Mouse (Mus musculus) right cerebral cortex, postnatal 36 days (tissue): ENCODE data around the gene Cfhr1.

Source experiments
- DNase-seq, 2 experiments: peaks; one replicate each; pipeline ENCODE4 v3.0.0; 2022; ENCODE audit warnings: low spot score in 2 of 2, mixed read lengths in 1 of 2

Cfhr1 gene

DNA sequence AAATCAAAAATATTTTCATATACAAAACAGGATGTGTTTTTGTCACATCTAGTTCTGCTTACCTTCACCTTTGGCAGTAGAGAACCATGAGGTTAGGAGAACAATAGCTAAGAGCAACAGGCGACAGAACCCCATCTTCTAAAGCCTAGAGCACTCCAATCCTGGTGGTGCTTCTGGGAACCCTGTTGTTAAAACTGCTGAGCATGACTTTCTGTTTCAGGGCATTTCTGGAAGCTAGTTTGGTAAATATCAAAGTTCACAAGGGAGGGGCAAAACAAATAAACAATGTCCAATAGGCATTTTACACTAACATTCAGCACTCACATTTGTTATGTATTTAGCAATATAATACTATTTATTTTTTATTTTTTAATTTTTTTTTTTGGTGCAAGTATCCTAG is at the start of gene Cfhr1:
Gene Cfhr1, minus strand, starts transcription at position 249 of the 400 bp plus-strand sequence.
- DNase-seq, result no peak

DNA sequence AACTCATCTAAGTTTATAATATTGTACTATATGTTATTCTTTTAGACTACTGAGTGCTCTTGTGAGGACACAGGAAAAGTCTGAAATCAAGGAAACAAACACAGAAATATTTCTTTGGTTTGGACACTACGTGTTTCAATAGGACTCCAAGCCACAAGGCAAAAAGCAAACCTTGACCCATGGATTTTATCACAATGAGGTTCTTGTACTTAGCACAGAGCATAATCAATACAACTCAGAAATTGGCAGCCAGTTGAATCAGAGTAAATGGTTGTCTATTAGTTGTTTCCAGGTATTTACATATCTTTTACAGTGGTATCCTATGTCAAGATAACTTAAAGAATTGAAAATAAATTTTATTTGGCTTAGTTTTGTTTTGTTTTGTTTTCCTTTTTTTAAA is 8.8 kb downstream of the Cfhr1 start:
- DNase-seq, result no peak

DNA sequence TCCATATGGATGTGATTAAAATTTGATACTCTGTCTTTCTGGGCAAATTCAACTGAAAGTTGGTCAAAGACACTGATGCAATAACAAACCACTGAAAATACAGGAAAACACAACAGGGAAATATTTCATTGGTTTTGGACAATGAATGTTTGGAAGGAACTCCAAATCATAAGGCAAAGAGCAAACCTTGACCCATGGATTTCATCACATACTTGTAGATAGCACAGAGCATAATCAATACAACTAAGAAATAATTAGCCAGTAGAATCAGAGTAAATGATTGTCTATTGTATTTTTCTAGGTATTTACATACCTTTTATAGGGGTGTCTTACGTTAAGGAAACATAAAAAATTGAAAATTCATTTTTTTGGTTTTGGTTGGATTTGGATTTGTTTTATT is 11.5 kb downstream of the Cfhr1 start:
- no peak for DNase-seq

DNA sequence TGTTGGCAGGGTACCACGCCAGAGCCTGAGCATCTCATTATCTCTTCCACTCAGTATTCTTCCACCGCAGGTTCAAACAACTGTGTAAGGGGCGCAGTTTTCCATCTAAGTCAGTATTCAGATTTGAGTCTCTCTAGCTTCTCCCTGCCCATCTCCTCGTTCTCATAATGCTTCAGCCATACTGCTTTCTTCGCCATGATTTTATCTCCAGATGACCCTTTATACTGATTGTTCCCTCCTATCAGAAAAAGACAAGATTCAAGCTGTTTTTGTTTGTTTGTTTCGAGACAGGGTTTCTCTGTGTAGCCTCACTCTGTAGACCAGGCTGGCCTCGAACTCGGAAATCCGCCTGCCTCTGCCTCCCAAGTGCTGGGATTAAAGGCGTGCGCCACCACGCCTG is 45.5 kb downstream of the Cfhr1 start:
- DNase-seq, result no peak

GRCm38 (mm10) chr1:139501258-139501752 is 58.8 kb downstream of the Cfhr1 start, which contains the start of gene F13b:
TSS of gene F13b (plus strand) at chr1:139501702.
- no peak for DNase-seq

- DNase-seq, result no peak
These were observed 60.3 kb downstream of the Cfhr1 start for GRCm38 (mm10) chr1:139499751-139500150.
